Mouse (Mus musculus): ENCODE results near the gene Olfr1155.

The Olfr1155 gene

DNA sequence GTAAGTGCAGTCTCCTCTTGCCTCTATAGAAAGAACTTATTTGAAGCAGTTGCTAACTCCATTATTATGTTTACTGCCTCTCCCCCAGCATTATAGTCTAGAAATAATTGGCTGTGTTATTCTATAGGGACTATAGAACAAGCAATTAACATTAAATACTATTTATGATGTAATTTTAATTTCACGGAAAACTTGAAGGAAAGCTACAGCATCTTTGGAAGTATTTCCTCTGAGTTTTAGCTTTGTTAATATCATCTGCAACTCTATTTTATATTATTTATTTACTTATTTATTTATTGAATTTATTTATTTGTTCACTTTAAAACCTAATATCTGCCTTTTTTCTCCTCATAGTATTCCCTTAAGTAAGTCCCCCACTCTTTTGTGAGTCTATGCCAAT, at the start of gene Olfr1155:
Gene Olfr1155 (minus strand): TSS at position 101 of the 400 bp plus-strand sequence.
- no peak for DNase-seq

DNA sequence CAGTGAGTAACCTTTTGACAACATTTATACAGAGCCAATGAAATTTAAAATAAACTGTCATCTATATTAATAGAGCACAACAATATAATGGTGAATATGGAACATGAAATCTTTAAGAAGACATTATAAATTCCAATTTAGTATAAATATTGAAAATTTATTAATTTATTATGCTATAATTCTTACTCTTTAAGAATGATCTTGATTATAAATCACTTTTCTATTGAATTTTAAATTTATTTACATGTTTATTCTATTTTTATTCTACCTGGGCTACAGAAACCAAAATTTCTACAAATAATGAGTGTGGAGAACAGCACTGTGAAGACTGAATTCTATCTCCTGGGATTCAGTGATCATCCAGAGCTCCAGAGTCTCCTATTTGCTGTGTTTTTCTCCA, 44.9 kb upstream of the Olfr1155 start, which contains the start of gene Olfr1158:
Gene Olfr1158 (plus strand): TSS at position 301 of the 400 bp plus-strand sequence.
- no peak for DNase-seq

DNA sequence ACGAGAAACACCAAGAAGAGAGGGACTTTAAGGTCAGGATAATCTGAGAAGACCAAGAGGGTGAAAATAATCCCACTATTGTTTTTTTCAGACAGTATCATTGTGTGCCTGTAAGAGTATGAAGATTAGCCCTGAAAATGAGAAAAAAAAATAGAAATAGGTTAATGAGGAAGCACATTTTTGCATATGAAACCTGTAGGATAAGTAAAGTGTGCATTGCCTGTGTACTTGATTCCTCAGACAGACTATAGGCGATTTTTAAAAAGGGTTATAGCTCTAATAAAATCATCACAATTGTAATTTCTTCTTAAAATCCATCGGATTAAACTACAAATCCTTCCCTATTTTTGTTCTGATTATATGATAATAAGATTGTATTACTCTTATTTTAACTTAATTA, 29.6 kb upstream of the Olfr1155 start, which contains the start of gene Olfr74:
Gene Olfr74 (minus strand): TSS at position 101 of the 400 bp plus-strand sequence.
- no peak for DNase-seq

- DNase-seq, result no peak
These were observed 23.3 kb upstream of the Olfr1155 start, which contains the start of gene Olfr1157 for GRCm38 (mm10) chr2:87968199-87968598. Gene Olfr1157 (minus strand): TSS chr2:87968299.

DNA sequence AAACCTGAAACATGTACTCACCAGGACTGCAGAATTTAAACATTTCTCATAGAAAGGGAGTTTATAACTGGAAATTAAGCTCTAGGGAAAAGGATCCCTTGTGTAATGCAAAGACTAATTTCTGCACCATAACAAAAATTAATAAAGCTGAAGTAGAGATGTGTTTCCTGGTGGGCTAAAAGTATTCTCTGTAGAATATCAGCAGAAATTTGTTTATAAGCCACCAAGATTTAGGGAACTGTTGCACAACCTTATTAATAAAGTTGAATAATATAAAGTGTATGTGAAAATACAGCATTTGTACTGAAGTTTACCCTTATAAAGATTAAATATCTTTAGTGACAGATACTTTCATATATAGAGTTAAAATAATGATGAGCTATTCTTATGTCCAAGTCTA, 8.1 kb upstream of the Olfr1155 start, which contains the start of gene Olfr1156:
Gene Olfr1156 (minus strand): TSS at position 101 of the 400 bp plus-strand sequence.
- no peak for DNase-seq

GRCm38 (mm10) chr2:87905066-87905465, 39.9 kb downstream of the Olfr1155 start, which contains the start of gene Olfr1154:
Gene Olfr1154 (minus strand): TSS chr2:87905166.
- no peak for DNase-seq

GRCm38 (mm10) chr2:87894662-87895061, 50.3 kb downstream of the Olfr1155 start, which contains the start of gene Olfr1153:
Gene Olfr1153 (plus strand): TSS chr2:87894962.
- DNase-seq, result no peak

Measured in cerebellum, postnatal 14 days (tissue).